In genomic region chr12:20845297-20845696, GRCm38 (mm10) we compare ENCODE assay signal across 7 mouse cellular contexts.
DNase-seq lines count a peak whose midpoint lies in the region; ATAC-seq and TF ChIP-seq lines count a peak whose summit lies in the region.

No protein-coding gene starts in this region.

- H3K27me3 ChIP-seq in lung, embryonic 14.5 days (ENCODE audit: insufficient read depth, low read length), result no peaks in the 10 kb centered on the region
- no peaks in the 10 kb centered on the region for H3K27me3 ChIP-seq in forebrain, embryonic 13.5 days
- H3K27me3 ChIP-seq in limb, embryonic 10.5 days (ENCODE audit: low read depth, poor library complexity, severe bottlenecking), result no peaks in the 10 kb centered on the region
- H3K27me3 ChIP-seq in stomach, embryonic 15.5 days (replicated peaks), result no peaks in the 10 kb centered on the region

- no peaks in the 10 kb centered on the region for H3K4me1 ChIP-seq in lung, embryonic 14.5 days (ENCODE audit: insufficient read depth)
- no peaks in the 10 kb centered on the region for H3K4me1 ChIP-seq in forebrain, embryonic 13.5 days
- H3K4me1 ChIP-seq in limb, embryonic 10.5 days, result no peaks in the 10 kb centered on the region
- no peaks in the 10 kb centered on the region for H3K4me1 ChIP-seq in stomach, embryonic 15.5 days

- ATAC-seq in lung, embryonic 14.5 days (ENCODE audit: insufficient read depth), result no peak
- no peak for ATAC-seq in forebrain, embryonic 13.5 days
- no peak for ATAC-seq in stomach, embryonic 15.5 days (ENCODE audit: insufficient read depth, low FRiP score, low read depth)
- no peak for ATAC-seq in erythroblast, adult 5-6 weeks (replicated peaks; ENCODE audit: low FRiP score, poor library complexity, severe bottlenecking)

- peak overlapping the region; percentile 37 for H3K4me2 ChIP-seq in lung, embryonic 14.5 days
- peak overlapping the region; percentile 20; the same call in 1 of the 2 replicates for H3K4me2 ChIP-seq in forebrain, embryonic 13.5 days
- H3K4me2 ChIP-seq in stomach, embryonic 15.5 days, result peak overlapping the region; percentile 37

- no peak overlapping the region for H3K4me3 ChIP-seq in lung, embryonic 14.5 days (ENCODE audit: low read depth, low read length)
- H3K4me3 ChIP-seq in forebrain, embryonic 13.5 days, result peak overlapping the region; percentile 9; the same call in 1 of the 2 replicates
- peak overlapping the region; percentile 10; the same call in 1 of the 2 replicates for H3K4me3 ChIP-seq in limb, embryonic 10.5 days
- H3K4me3 ChIP-seq in stomach, embryonic 15.5 days (replicated peaks), result peak overlapping the region; percentile 10; the same call in 1 of the 2 replicates

- no peak for TF ChIP-seq CTCF in lung, embryonic 14.5 days (IDR thresholded peaks at IDR 0.05; ENCODE audit: low read depth)

- 50% methylated on average over 17 of the region's 17 CpGs for WGBS in lung, embryonic 14.5 days
- WGBS in forebrain, embryonic 13.5 days, result 50% methylated on average over 17 of the region's 17 CpGs
- 66% methylated on average over 17 of the region's 17 CpGs for WGBS in limb, embryonic 10.5 days
- WGBS in stomach, embryonic 15.5 days, result 52% methylated on average over 17 of the region's 17 CpGs

- H3K9me3 ChIP-seq in lung, embryonic 14.5 days (ENCODE audit: low read depth, low read length), result peaks cover 8% of the 10 kb centered on the region; the same call in 1 of the 2 replicates
- peaks cover 44% of the 10 kb centered on the region for H3K9me3 ChIP-seq in forebrain, embryonic 13.5 days (replicated peaks)
- H3K9me3 ChIP-seq in limb, embryonic 10.5 days (replicated peaks), result peaks cover 6% of the 10 kb centered on the region
- H3K9me3 ChIP-seq in stomach, embryonic 15.5 days, result no peaks in the 10 kb centered on the region

- H3K9ac ChIP-seq in lung, embryonic 14.5 days, result no peak overlapping the region
- no peak overlapping the region for H3K9ac ChIP-seq in forebrain, embryonic 13.5 days
- H3K9ac ChIP-seq in stomach, embryonic 15.5 days, result no peak overlapping the region

- H3K36me3 ChIP-seq in lung, embryonic 14.5 days (ENCODE audit: insufficient read depth), result no peaks in the 10 kb centered on the region
- H3K36me3 ChIP-seq in forebrain, embryonic 13.5 days (ENCODE audit: poor library complexity, severe bottlenecking), result no peaks in the 10 kb centered on the region
- no peaks in the 10 kb centered on the region for H3K36me3 ChIP-seq in limb, embryonic 10.5 days
- H3K36me3 ChIP-seq in stomach, embryonic 15.5 days, result no peaks in the 10 kb centered on the region

- DNase-seq in lung, embryonic 14.5 days, result no peak
- DNase-seq in lung, postnatal 25 days (ENCODE audit: low spot score), result no peak
- DNase-seq in limb, embryonic 10.5 days (ENCODE audit: low spot score), result no peak
- DNase-seq in layer of hippocampus, adult 8-10 months (ENCODE audit: low spot score in 2 of 2), result no peak

- no peak overlapping the region for H3K27ac ChIP-seq in lung, embryonic 14.5 days (ENCODE audit: low read depth)
- no peak overlapping the region for H3K27ac ChIP-seq in forebrain, embryonic 13.5 days
- H3K27ac ChIP-seq in limb, embryonic 10.5 days, result no peak overlapping the region
- no peak overlapping the region for H3K27ac ChIP-seq in stomach, embryonic 15.5 days
